Mouse (Mus musculus): ENCODE measurements around the gene 2810021J22Rik.
A peak's percentile ranks its signal among the peaks of the same experiment; 100 is the strongest.

2810021J22Rik gene

GRCm38 (mm10) chr11:58927053-58927452 lies 60.0 kb downstream of the 2810021J22Rik start:
- TF ChIP-seq POU5F1 (IDR thresholded peaks at IDR 0.05; ENCODE audit: borderline replicate concordance, low read length), result no peak
- no peak for TF ChIP-seq CTCF (conservative IDR thresholded peaks at IDR 0.05; ENCODE audit: low read length)
- no peak for TF ChIP-seq NANOG (IDR thresholded peaks at IDR 0.05; ENCODE audit: borderline replicate concordance, low read length)

GRCm38 (mm10) chr11:58927790-58928651 lies 61.0 kb downstream of the 2810021J22Rik start:
- peaks cover 22% of the 10 kb centered on the region for H3K27me3 ChIP-seq (ENCODE audit: insufficient read depth, low read length)
- peaks cover 20% of the 10 kb centered on the region for H3K36me3 ChIP-seq (ENCODE audit: insufficient read depth, low read length)
- peak; percentile 58 for TF ChIP-seq CTCF (conservative IDR thresholded peaks at IDR 0.05; ENCODE audit: low read length)
- no peak for TF ChIP-seq POU5F1 (IDR thresholded peaks at IDR 0.05; ENCODE audit: borderline replicate concordance, low read length)
- no peak for TF ChIP-seq NANOG (IDR thresholded peaks at IDR 0.05; ENCODE audit: borderline replicate concordance, low read length)
- no peaks in the 10 kb centered on the region for H3K9me3 ChIP-seq (ENCODE audit: low read length)
- 0 out of 2 replicates have a peak overlapping the region, but pooled peaks have one; percentile 7 for H3K4me3 ChIP-seq (replicated peaks; ENCODE audit: low read length)
- H3K4me1 ChIP-seq (replicated peaks; ENCODE audit: low read depth, low read length), result peaks cover 11% of the 10 kb centered on the region

More at GRCm38 (mm10) chr11:58927053-58927452, 60.0 kb downstream of the 2810021J22Rik start:
- Histone ChIP-seq H3K9me3 (ENCODE audit: low read length) (no peaks in the 10 kb centered on the region), H3K36me3 (ENCODE audit: insufficient read depth, low read length) (peaks cover 10% of the 10 kb centered on the region), H3K4me1 (replicated peaks; ENCODE audit: low read depth, low read length) (peaks cover 11% of the 10 kb centered on the region), H3K4me3 (replicated peaks; ENCODE audit: low read length) (no peak overlapping the region), H3K27me3 (ENCODE audit: insufficient read depth, low read length) (peaks cover 26% of the 10 kb centered on the region)

DNA sequence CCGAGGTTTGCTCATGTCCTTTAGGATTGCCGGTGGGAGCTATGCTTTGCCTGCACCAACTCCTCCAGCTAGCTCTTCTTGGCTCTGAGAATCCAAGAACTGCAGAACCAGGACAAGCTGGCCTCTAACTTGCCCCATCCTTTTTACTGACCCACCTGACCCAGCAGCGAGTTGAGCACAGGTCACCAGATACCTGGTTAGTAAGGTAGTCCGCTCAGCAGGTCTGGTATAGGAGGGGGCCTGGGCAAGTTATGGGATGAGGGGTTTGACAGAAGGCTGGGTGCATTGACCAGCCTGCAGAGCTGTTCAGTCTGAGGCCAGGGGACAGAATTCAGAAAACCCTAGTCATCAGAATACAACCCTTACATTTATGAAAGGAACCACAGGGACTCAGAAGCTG lies 62.0 kb downstream of the 2810021J22Rik start:
- H3K4me3 ChIP-seq (replicated peaks; ENCODE audit: low read length), result no peak overlapping the region
- no peak for TF ChIP-seq CTCF (conservative IDR thresholded peaks at IDR 0.05; ENCODE audit: low read length)
- TF ChIP-seq POU5F1 (IDR thresholded peaks at IDR 0.05; ENCODE audit: borderline replicate concordance, low read length), result no peak
- TF ChIP-seq NANOG (IDR thresholded peaks at IDR 0.05; ENCODE audit: borderline replicate concordance, low read length), result no peak
- peaks cover 11% of the 10 kb centered on the region for H3K4me1 ChIP-seq (replicated peaks; ENCODE audit: low read depth, low read length)
- H3K36me3 ChIP-seq (ENCODE audit: insufficient read depth, low read length), result peaks cover 30% of the 10 kb centered on the region
- peaks cover 12% of the 10 kb centered on the region for H3K27me3 ChIP-seq (ENCODE audit: insufficient read depth, low read length)
- H3K9me3 ChIP-seq (ENCODE audit: low read length), result no peaks in the 10 kb centered on the region

DNA sequence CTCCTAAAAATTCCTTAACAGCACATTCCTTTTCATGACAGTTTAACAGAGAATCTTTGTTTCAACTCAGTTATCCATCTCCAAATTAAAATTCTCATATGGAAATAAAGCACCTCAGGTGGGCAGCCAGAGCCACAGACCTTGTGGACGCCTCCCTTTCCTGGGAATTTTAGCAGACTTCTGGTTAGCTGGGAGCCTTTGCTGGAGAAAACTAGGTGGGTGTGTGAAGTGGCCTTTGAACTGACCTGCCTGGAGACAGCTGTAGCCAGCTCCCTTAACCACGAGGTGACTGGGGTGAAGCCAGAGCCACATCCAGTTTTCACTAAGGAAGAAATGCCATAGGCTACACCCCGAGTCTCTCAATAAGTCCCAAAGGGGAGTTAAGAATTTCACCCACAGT lies 62.6 kb downstream of the 2810021J22Rik start:
- Histone ChIP-seq H3K4me3 (replicated peaks; ENCODE audit: low read length) (no peak overlapping the region), H3K4me1 (replicated peaks; ENCODE audit: low read depth, low read length) (peaks cover 11% of the 10 kb centered on the region), H3K36me3 (ENCODE audit: insufficient read depth, low read length) (peaks cover 36% of the 10 kb centered on the region), H3K27me3 (ENCODE audit: insufficient read depth, low read length) (peaks cover 11% of the 10 kb centered on the region), H3K9me3 (ENCODE audit: low read length) (no peaks in the 10 kb centered on the region)
- TF ChIP-seq CTCF (conservative IDR thresholded peaks at IDR 0.05; ENCODE audit: low read length), result no peak
- TF ChIP-seq POU5F1 (IDR thresholded peaks at IDR 0.05; ENCODE audit: borderline replicate concordance, low read length), result no peak
- TF ChIP-seq NANOG (IDR thresholded peaks at IDR 0.05; ENCODE audit: borderline replicate concordance, low read length), result no peak

DNA sequence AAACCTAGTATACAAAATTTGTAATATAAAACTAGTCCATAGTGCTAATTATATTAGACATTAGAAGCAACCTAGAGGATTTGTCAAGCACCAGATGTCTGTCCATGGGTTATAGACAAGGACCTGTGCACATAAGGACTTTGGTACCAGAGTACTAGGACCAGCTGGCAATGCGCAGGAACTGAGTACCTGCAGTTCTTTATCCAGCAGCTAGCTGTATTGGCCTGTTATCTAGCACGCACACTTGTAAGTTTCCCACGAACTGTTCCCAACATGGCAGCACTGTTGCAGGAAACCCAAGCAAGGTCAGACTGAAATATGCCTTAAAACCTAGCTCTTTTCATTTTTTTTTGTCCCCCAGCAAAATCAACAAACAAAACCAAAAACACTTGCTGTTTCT lies 63.2 kb downstream of the 2810021J22Rik start:
- Histone ChIP-seq H3K4me3 (replicated peaks; ENCODE audit: low read length) (no peak overlapping the region), H3K27me3 (ENCODE audit: insufficient read depth, low read length) (peaks cover 7% of the 10 kb centered on the region), H3K4me1 (replicated peaks; ENCODE audit: low read depth, low read length) (peaks cover 11% of the 10 kb centered on the region), H3K36me3 (ENCODE audit: insufficient read depth, low read length) (peaks cover 41% of the 10 kb centered on the region), H3K9me3 (ENCODE audit: low read length) (no peaks in the 10 kb centered on the region)
- TF ChIP-seq NANOG (IDR thresholded peaks at IDR 0.05; ENCODE audit: borderline replicate concordance, low read length), result no peak
- TF ChIP-seq CTCF (conservative IDR thresholded peaks at IDR 0.05; ENCODE audit: low read length), result no peak
- TF ChIP-seq POU5F1 (IDR thresholded peaks at IDR 0.05; ENCODE audit: borderline replicate concordance, low read length), result no peak

DNA sequence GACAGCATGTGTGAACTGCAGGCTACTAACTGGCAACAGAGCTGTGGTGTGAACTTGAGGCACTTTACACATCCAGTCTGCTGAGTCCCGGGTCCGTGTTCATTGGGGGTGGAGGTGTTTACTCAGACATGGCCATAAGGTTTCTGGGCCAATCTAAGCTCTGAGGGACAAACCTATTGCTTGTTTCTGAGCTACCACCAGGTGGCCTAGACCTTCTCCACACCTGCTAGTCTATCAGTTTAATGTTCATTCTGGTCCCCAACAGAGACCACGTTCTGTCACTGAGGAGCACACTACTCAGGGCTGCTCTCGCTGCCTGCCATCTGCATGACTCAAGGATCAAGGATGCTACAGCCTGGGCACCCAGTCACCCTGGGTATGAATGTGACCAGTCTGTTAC lies 64.6 kb downstream of the 2810021J22Rik start:
- no peak for TF ChIP-seq NANOG (IDR thresholded peaks at IDR 0.05; ENCODE audit: borderline replicate concordance, low read length)
- TF ChIP-seq POU5F1 (IDR thresholded peaks at IDR 0.05; ENCODE audit: borderline replicate concordance, low read length), result no peak
- TF ChIP-seq CTCF (conservative IDR thresholded peaks at IDR 0.05; ENCODE audit: low read length), result no peak
- Histone ChIP-seq H3K36me3 (ENCODE audit: insufficient read depth, low read length) (peaks cover 54% of the 10 kb centered on the region), H3K4me1 (replicated peaks; ENCODE audit: low read depth, low read length) (peaks cover 11% of the 10 kb centered on the region), H3K4me3 (replicated peaks; ENCODE audit: low read length) (no peak overlapping the region), H3K9me3 (ENCODE audit: low read length) (no peaks in the 10 kb centered on the region), H3K27me3 (ENCODE audit: insufficient read depth, low read length) (no peaks in the 10 kb centered on the region)
